Mouse (Mus musculus): ENCODE measurements around the gene Kcnip4. TPM values are rescaled to one million over a fixed set of nuclear protein-coding genes. Genes with fewer than 3 reads are reported as not detected.
A peak's percentile ranks its signal among the peaks of the same experiment; 100 is the strongest.

The Kcnip4 gene
- total RNA-seq, 2 experiments from 2014 or later, result 55.1 to 56.0 TPM

DNA sequence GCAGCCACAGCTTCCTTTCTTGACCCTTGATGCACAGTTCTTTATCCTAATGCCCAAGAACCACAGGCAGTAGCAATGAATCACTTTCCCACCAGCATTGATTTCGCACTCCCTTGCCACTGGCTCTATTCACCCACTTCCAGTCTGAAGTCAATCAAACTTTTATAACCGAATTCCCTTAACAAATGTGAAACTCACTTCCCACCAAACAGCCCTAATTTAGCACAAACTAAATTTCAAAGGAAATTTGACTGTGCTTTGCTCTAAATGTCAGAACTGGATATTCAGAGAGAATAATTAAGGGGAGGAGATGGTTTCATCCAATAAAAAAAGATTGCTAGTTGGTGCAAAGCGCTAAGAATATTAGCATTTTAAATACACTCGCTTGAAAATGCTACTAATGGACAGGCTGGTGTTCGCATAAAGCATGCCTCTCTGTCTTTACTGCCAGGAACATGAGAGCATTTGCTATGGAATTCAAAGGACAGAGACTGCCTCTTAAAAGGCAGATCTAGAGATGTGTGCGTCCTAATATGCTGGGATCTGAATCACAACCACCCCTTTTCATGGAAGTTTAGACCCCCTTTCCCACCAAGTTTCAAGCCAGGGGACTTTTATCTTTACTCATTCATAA lies 63.9 kb downstream of the Kcnip4 start:
- Histone ChIP-seq H3K4me3 (no peak overlapping the region), H3K27ac (peak overlapping the region; percentile 75)
- TF ChIP-seq CTCF (IDR thresholded peaks at IDR 0.05), result no peak
- intact Hi-C loops (cut with DNase I), result no loop called here
- no peak for DNase-seq (ENCODE audit: extremely low spot score in 1 of 2, low spot score in 2 of 2)

DNA sequence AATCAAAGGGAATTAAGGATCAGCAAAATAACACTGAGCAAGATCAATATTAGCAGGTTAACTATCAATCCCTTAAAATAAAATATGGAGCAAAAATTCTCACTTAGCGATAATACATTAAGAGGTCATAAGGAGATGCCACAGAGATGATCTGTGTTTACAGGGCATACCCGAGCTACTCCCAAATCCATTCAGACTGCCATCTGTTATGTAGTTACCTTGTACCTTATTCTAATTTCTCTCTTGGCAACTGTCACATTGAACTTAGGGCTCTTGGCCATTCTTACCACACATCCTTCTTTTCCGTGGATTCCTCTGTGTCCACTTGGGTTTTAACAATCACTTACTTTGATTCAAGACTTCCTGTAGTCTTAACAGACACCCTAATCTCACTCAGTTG lies 71.6 kb downstream of the Kcnip4 start:
- no peak for DNase-seq (ENCODE audit: extremely low spot score in 1 of 2, low spot score in 2 of 2)
- intact Hi-C loops (cut with DNase I), result no loop called here
- TF ChIP-seq CTCF (IDR thresholded peaks at IDR 0.05), result no peak
- Histone ChIP-seq H3K4me3 (no peak overlapping the region), H3K27ac (peak overlapping the region; percentile 48)

DNA sequence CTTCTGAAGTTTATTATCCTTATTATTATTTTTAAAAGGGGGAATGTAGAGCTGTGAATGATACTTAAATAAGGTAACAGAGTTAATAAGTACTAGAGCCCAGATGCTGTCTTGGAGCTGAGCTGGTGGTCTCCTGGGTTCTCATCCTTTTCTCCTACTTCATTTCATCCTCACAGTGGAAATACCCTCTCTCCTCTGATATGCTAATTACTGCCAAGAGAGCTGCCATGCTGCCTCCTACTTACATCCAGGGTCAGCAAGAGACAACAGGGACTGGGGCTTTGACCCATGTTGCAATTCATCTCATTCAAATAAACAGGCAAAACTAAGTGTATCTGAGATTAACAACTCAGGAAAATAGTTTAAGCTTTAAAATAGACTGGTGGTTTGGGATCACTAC lies 73.4 kb downstream of the Kcnip4 start:
- no peak for TF ChIP-seq CTCF (IDR thresholded peaks at IDR 0.05)
- no peak overlapping the region for H3K27ac ChIP-seq
- intact Hi-C loops (cut with DNase I), result no loop called here
- no peak for DNase-seq (ENCODE audit: extremely low spot score in 1 of 2, low spot score in 2 of 2)
- no peak overlapping the region for H3K4me3 ChIP-seq

DNA sequence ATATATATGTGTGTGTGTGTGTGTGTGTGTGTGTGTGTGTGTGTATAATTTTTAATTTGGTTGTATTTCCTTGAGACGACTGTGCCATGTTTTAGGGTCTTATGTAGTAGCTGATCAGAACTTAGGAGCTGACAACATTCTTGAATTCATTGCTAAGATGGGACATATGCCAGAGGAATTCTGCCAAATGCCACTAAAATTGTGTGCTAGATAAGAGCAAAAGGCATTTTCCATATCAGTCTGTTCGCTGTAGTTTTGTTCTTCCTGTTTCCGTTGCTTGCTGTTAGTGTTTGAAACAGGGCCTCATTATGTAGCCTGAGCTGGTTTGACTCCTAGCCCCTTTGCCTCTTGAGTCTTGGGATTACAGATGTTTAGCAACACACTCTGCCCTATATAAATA lies 73.8 kb downstream of the Kcnip4 start:
- Histone ChIP-seq H3K27ac (no peak overlapping the region), H3K4me3 (no peak overlapping the region)
- DNase-seq (ENCODE audit: extremely low spot score in 1 of 2, low spot score in 2 of 2), result no peak
- no peak for TF ChIP-seq CTCF (IDR thresholded peaks at IDR 0.05)
- intact Hi-C loops (cut with DNase I), result no loop called here

DNA sequence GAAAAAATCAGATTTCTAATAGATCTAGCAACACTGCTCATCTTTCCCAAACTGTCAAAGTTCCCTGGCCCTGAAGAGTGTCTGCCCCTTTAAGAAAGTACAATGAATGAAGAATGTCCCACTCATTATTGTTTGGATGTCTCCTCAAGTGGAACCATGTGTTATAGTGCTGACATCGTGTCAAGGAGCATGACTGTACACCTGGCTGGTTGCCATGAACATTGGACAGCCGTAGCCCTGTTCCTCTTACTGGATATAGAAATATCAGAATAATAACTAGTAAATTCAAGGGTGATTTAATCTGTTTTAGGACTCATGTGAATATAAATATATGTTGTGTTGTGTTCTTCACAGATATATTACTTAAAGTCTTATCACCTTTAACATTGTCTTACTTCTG lies 87.5 kb downstream of the Kcnip4 start:
- DNase-seq (ENCODE audit: extremely low spot score in 1 of 2, low spot score in 2 of 2), result no peak
- Histone ChIP-seq H3K27ac (no peak overlapping the region), H3K4me3 (no peak overlapping the region)
- intact Hi-C loops (cut with DNase I), result no loop called here
- no peak for TF ChIP-seq CTCF (IDR thresholded peaks at IDR 0.05)

DNA sequence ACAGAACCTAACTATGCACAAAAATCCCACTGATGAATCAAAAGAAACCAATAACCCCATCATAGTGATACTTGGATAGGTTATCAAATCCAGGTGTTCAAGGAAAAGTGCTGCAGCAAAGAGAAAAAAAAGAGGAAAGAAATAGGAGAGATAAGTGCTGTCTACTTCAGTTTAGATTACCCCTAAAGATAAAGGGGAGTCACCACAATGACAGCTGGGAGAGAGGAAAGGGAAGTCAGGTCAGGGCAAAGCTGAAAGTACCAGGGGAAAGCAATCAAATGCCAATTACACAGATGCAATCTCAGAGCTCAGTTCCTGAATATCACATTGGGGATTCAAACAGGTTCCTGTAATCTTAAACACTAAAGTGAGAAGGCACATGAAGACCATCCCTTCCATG lies 97.0 kb downstream of the Kcnip4 start:
- Histone ChIP-seq H3K27ac (no peak overlapping the region), H3K4me3 (no peak overlapping the region)
- TF ChIP-seq CTCF (IDR thresholded peaks at IDR 0.05), result no peak
- intact Hi-C loops (cut with DNase I), result no loop called here
- DNase-seq (ENCODE audit: extremely low spot score in 1 of 2, low spot score in 2 of 2), result no peak

DNA sequence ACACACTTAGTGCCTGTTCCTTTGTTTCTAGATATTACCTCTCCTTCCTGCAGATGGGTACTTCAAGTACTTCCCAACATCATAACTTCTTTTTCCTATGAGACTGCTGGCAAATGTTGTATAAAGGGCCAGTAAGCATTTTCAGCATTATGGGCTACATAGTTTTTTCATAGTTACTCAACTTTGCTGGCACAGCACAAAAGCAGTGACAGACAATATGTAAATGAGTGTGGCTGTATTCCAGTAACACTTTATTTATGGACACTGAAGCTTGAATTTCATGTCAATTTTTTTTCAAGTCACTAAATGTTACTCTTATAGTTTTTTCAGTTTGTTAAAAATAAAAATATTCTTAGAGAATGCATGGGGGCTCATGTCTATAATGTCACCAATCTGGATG lies 105.0 kb downstream of the Kcnip4 start:
- no peak for DNase-seq (ENCODE audit: extremely low spot score in 1 of 2, low spot score in 2 of 2)
- H3K4me3 ChIP-seq, result no peak overlapping the region
- peak overlapping the region; percentile 45; the same call in 1 of the 2 replicates for H3K27ac ChIP-seq
- intact Hi-C loops (cut with DNase I), result loop anchor here (5.0 kb wide), 1 partner anchor 103 kb away; the partner anchor contains the start of gene Kcnip4
- TF ChIP-seq CTCF (IDR thresholded peaks at IDR 0.05), result no peak

DNA sequence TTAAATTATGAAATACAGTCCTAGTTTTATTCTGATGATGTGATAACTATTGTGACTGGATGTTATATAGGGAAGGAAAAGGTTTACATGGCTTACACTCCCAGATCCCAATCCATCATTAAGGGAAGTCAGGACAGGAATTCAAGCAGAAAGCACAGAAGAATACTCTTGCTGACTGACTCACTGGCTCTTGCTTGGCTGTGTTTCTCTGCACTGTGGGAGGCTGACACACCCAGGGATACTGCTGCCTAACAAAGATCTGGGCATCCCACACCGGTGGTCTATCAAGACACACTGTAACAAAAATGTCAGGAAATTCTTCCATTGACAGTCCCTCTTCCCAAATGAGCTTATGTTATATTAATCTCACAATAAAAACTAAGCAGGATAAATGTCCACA lies 116.4 kb downstream of the Kcnip4 start:
- DNase-seq (ENCODE audit: extremely low spot score in 1 of 2, low spot score in 2 of 2), result no peak
- no peak overlapping the region for H3K4me3 ChIP-seq
- TF ChIP-seq CTCF (IDR thresholded peaks at IDR 0.05), result no peak

DNA sequence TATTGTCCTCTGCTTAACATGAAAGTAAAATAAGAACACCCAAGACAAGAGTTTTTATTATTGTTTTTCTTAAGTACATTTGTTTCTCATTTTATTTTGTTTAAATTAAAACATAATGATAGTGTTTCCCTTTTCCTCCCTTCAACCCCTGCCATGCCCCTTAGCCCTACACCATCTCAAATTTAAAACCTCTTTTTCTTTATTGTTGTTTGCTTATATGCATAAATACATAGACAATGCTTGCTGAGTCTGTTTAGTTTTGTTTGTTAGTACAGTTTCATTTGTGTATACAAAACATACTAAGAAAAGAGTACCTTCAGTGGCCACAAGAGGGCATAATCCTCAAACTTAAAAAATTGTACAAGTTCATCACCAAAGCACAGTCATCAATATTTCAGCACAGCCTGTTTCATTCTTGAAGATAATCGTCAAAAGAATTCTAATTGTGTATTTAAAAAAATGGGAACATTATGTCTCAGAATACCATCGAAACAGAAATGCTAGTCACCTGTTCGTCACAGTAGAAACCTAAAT lies 154.1 kb downstream of the Kcnip4 start:
- peak; percentile 80 for TF ChIP-seq CTCF (IDR thresholded peaks at IDR 0.05)
- DNase-seq (ENCODE audit: extremely low spot score in 1 of 2, low spot score in 2 of 2), result no peak
- no peak overlapping the region for H3K27ac ChIP-seq

More for the DNA sequence above, 116.4 kb downstream of the Kcnip4 start:
- intact Hi-C loops (cut with DNase I), result no loop called here
- H3K27ac ChIP-seq, result no peak overlapping the region

DNA sequence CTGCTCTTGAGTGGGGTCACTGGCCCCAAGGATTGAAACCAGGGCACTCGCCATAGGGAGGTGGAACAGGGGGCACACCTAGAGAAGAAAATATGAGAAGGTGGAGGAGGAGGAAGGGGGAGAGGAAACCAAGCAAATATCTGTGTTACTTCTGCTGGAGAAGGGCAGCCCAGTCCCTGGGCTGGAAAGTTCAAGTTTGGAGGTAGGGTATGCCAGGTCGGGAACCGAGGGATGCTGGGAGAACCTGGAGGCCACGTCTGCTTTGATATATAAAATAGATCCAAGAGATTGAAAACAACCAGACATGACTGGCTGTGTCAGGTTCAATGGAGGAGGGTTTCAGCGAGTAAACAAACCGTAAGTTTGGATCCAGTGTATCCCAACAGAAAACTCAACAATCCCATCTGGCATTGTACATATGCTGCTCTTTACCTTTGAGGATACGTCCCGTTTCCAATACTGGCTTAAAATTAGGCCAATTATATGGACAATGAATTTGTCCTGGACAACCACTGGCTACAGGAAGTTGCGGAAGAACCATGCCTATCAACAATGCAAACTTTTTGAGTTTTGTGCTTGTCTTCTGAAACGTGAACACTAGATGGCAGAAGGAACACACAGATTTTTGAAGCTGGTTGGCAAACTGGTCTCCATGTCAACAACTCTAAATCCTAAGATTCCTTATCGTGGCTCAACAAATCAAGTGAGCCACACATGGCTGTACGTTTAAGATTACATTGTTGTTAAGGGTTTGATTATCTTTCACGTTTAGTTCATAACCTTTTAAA lies 155.9 kb downstream of the Kcnip4 start:
- no peak overlapping the region for H3K27ac ChIP-seq
- intact Hi-C loops (cut with DNase I), result loop anchor here (1.0 to 10.0 kb wide), 4 partner anchors 488 to 848 kb away; no protein-coding TSS in a partner anchor
- TF ChIP-seq CTCF (IDR thresholded peaks at IDR 0.05), result peak; percentile 73
- DNase-seq (ENCODE audit: extremely low spot score in 1 of 2, low spot score in 2 of 2), result peak in 1 of 2 experiments; percentile 33
- H3K4me3 ChIP-seq, result no peak overlapping the region

More for the DNA sequence above, 154.1 kb downstream of the Kcnip4 start:
- no peak overlapping the region for H3K4me3 ChIP-seq
- intact Hi-C loops (cut with DNase I), result loop anchor here (2.0 to 10.0 kb wide), 2 partner anchors 150 to 274 kb away; no protein-coding TSS in a partner anchor

DNA sequence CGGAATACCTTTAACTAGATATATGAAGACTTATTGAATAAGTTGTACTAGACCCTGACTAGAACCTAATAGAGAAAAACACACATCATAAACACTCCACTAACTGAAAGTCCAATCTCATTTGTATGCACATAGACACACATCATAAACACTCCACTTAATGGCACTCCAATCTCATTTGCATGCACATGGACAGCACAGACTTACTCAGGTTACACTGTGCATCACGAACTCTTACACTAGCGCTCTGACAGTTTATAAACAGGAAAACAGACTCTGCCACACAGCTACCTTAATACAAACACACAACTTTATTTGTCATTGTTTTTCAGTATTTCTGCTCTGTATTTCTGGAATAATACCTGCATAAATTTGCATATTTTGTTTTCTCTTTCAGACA lies 168.3 kb downstream of the Kcnip4 start:
- no peak for TF ChIP-seq CTCF (IDR thresholded peaks at IDR 0.05)
- DNase-seq (ENCODE audit: extremely low spot score in 1 of 2, low spot score in 2 of 2), result no peak
- intact Hi-C loops (cut with DNase I), result no loop called here
- Histone ChIP-seq H3K4me3 (no peak overlapping the region), H3K27ac (no peak overlapping the region)

DNA sequence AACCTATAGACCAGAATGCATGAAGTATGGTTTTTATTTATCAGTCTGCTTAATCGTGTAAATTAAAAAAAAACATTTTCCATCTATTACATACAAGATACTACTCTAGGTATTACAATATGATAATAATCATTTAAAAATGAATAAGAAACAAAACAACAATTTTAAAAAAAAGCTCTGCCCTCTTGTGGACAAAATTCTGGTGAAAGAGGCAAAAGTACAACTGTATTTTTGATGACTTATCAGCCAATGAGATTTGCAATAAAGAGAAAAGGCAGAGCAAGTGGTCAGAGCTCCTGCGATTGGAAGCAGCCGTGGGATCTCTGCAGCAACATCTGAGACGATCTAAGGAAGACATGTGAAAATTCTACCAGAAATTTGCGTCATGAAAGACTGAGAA lies 172.6 kb downstream of the Kcnip4 start:
- TF ChIP-seq CTCF (IDR thresholded peaks at IDR 0.05), result peak; percentile 44
- no peak overlapping the region for H3K27ac ChIP-seq
- no peak for DNase-seq (ENCODE audit: extremely low spot score in 1 of 2, low spot score in 2 of 2)
- H3K4me3 ChIP-seq, result no peak overlapping the region
- intact Hi-C loops (cut with DNase I), result loop anchor here (5.0 kb wide), 1 partner anchor 65 kb away; no protein-coding TSS in a partner anchor
